ENCODE assay signal across 7 mouse cellular contexts in genomic region chr13:55362453-55363060, GRCm38 (mm10). TPM values are rescaled to one million over a fixed set of nuclear protein-coding genes. Genes with fewer than 3 reads are reported as not detected.
DNase-seq lines count a peak whose midpoint lies in the region; ATAC-seq lines count a peak whose summit lies in the region.

Gene Lman2, minus strand, starts transcription at chr13:55362783.

- no peaks in the 10 kb centered on the region for H3K9me3 ChIP-seq in intestine, embryonic 15.5 days
- H3K9me3 ChIP-seq in midbrain, embryonic 10.5 days (replicated peaks): no peaks in the 10 kb centered on the region

- H3K4me1 ChIP-seq in intestine, embryonic 15.5 days (replicated peaks): peaks cover 9% of the 10 kb centered on the region
- peaks cover 25% of the 10 kb centered on the region for H3K4me1 ChIP-seq in midbrain, embryonic 10.5 days

- peak; percentile 98 for DNase-seq in adrenal gland, adult 2 months
- DNase-seq in embryo, embryonic 11.5 days (ENCODE audit: low read depth, low spot score): peak; percentile 96
- peak; percentile 93 to 94 for DNase-seq in gastrocnemius, postnatal 36 days
- DNase-seq in left cerebral cortex, postnatal 25 days (ENCODE audit: low spot score in 2 of 2): peak; percentile 98 to 100
- peak; percentile 97 for DNase-seq in midbrain, embryonic 10.5 days (ENCODE audit: low spot score)
- peak; percentile 88 for DNase-seq in right cerebral cortex, postnatal 4 days

- peak; percentile 99 for ATAC-seq in intestine, embryonic 15.5 days

- WGBS in intestine, embryonic 15.5 days: under 1% methylated on average over 35 of the region's 35 CpGs
- WGBS in midbrain, embryonic 10.5 days: under 1% methylated on average over 35 of the region's 35 CpGs

- peak within 1 kb of the TSS; percentile 96 for H3K27ac ChIP-seq in intestine, embryonic 15.5 days
- peak within 1 kb of the TSS; percentile 93 for H3K27ac ChIP-seq in midbrain, embryonic 10.5 days (replicated peaks)

- H3K36me3 ChIP-seq in intestine, embryonic 15.5 days: peaks cover 16% of the 10 kb centered on the region; the same call in 1 of the 2 replicates
- peaks cover 37% of the 10 kb centered on the region for H3K36me3 ChIP-seq in midbrain, embryonic 10.5 days

- H3K4me3 ChIP-seq in intestine, embryonic 15.5 days (replicated peaks): peak within 1 kb of the TSS; percentile 96
- H3K4me3 ChIP-seq in midbrain, embryonic 10.5 days: peak within 1 kb of the TSS; percentile 97

- H3K9ac ChIP-seq in intestine, embryonic 15.5 days: peak within 1 kb of the TSS; percentile 94

- peak within 1 kb of the TSS; percentile 71 for H3K4me2 ChIP-seq in intestine, embryonic 15.5 days (replicated peaks)

- no peaks in the 10 kb centered on the region for H3K27me3 ChIP-seq in intestine, embryonic 15.5 days (replicated peaks)
- H3K27me3 ChIP-seq in midbrain, embryonic 10.5 days (ENCODE audit: low read depth, poor library complexity, severe bottlenecking): no peaks in the 10 kb centered on the region

- intact Hi-C loops in gastrocnemius, postnatal 36 days (cut with DNase I): no loop called here
- intact Hi-C loops in left cerebral cortex, postnatal 25 days (cut with DNase I): no loop called here

RNA-seq across cellular contexts. Expression of gene Lman2, which starts in this region (rescaled TPM):
- total RNA-seq in adrenal gland, adult 2 months (2021): 100 to 1,000 TPM; 111 to 119 TPM
- polyA plus RNA-seq in adrenal gland, adult 2 months (2012; rRNA removed): 90.6 and 113 TPM in 2 replicates
- 10 to 100 TPM; 34.5 to 36.2 TPM for total RNA-seq in gastrocnemius, postnatal 36 days (2021)
- 121 and 128 TPM in 2 replicates for polyA plus RNA-seq in intestine, embryonic 15.5 days (2015; fragmentation: Nextera tagmentation; extraction: Ambion mirVana)
- 10 to 100 TPM; 57.5 to 59.7 TPM for total RNA-seq in left cerebral cortex, postnatal 25 days (2021)
- polyA plus RNA-seq in midbrain, embryonic 10.5 days (2016; fragmentation: Nextera tagmentation; extraction: Ambion mirVana): 105 and 107 TPM in 2 replicates

Comparison
In these comparisons a context has a peak if more than half of its experiments do, and no peak if none do; other contexts are left out.
1. Peak in every context shown above with its lines: DNase-seq, ATAC-seq, H3K4me3 ChIP-seq and H3K27ac ChIP-seq.